Mouse (Mus musculus) C2C12 (cell line): Measurements from ENCODE around the gene Wwp2.

Experiments used
- CEBPB ChIP-seq: IDR thresholded peaks from one replicate; pipeline ENCODE4 v1.6.1; 2011; ENCODE audit warnings: low read depth, mild to moderate bottlenecking, control low read depth, moderate library complexity
- CTCF ChIP-seq: IDR thresholded peaks from one replicate; pipeline ENCODE4 v1.5.1; 2011; ENCODE audit not compliant: control insufficient read depth, insufficient read depth, insufficient read length
- FOSL1 ChIP-seq: IDR thresholded peaks from one replicate; pipeline ENCODE4 v1.8.0; 2011; ENCODE audit warnings: mild to moderate bottlenecking, low read length; ENCODE audit not compliant: poor library complexity, insufficient read depth, severe bottlenecking
- MAX ChIP-seq: IDR thresholded peaks from one replicate; pipeline ENCODE4 v1.6.1; 2011; ENCODE audit warnings: mild to moderate bottlenecking, control low read depth
- MYOD1 ChIP-seq: IDR thresholded peaks from one replicate; pipeline ENCODE4 v1.6.1; 2011; ENCODE audit warnings: low read depth; ENCODE audit not compliant: control insufficient read depth, insufficient read length
- MYOG ChIP-seq: IDR thresholded peaks from one replicate; pipeline ENCODE4 v1.6.1; 2011; ENCODE audit not compliant: control insufficient read depth, insufficient read length; ENCODE audit errors: extremely low read depth

GRCm38 (mm10) chr8:107439880-107440625, 3.9 kb downstream of the Wwp2 start:
- TF ChIP-seq CTCF (no peak), MAX (no peak), MYOD1 (no peak), MYOG (no peak), CEBPB (no peak), FOSL1 (no peak)
